Mouse (Mus musculus): ENCODE data around the gene Retsat. TPM values are rescaled to one million over a fixed set of nuclear protein-coding genes. Genes with fewer than 3 reads are reported as not detected.

The Retsat gene
- total and polyA plus RNA-seq, 3 experiments, result 15.5 to 27.7 (median 15.6) TPM

- no peak for TF ChIP-seq ETS1 (conservative IDR thresholded peaks at IDR 0.05; ENCODE audit: low read depth, low read length)
- TF ChIP-seq MYC (IDR thresholded peaks at IDR 0.05; ENCODE audit: low read depth, low read length), result no peak
- TF ChIP-seq PAX5 (IDR thresholded peaks at IDR 0.05; ENCODE audit: low read length), result no peak
- no peak for TF ChIP-seq CTCF (conservative IDR thresholded peaks at IDR 0.05 in 1 of 2, IDR thresholded peaks at IDR 0.05 in 1 of 2; ENCODE audit: low read depth in 2 of 2, low read length in 2 of 2)
- no peak for TF ChIP-seq CHD2 (IDR thresholded peaks at IDR 0.05; ENCODE audit: low read length)
- no peak for TF ChIP-seq USF2 (conservative IDR thresholded peaks at IDR 0.05; ENCODE audit: low read depth, low read length)
- dilution Hi-C loops (cut with MboI; ENCODE audit: extremely low pct_ligation_motif_present, extremely low pct_unique_long_range_greater_than_20kb, low sequenced_read_pairs), result no loop called here
- Histone ChIP-seq H3K4me1 (ENCODE audit: control insufficient read depth in 1 of 2, insufficient read depth in 2 of 2) (peaks cover 5 to 7% of the 10 kb centered on the region in 2 experiments), H3K27ac (ENCODE audit: insufficient read depth, low read depth) (no peak overlapping the region), H3K79me2 (replicated peaks; ENCODE audit: control insufficient read depth, extremely low read depth, insufficient read depth, poor library complexity, severe bottlenecking) (peaks cover 4% of the 10 kb centered on the region; the same call in 1 of the 2 replicates), H3K9me3 (replicated peaks; ENCODE audit: low read length) (no peaks in the 10 kb centered on the region), H3K4me3 (replicated peaks in 1 of 3; ENCODE audit: low read depth in 2 of 3, low read length in 2 of 3, poor library complexity in 1 of 3) (no peak overlapping the region), H3K9ac (ENCODE audit: insufficient read depth, low read depth) (no peak overlapping the region), H3K4me2 (ENCODE audit: insufficient read depth, low read depth, poor library complexity, severe bottlenecking) (no peak overlapping the region), H3K27me3 (replicated peaks) (no peaks in the 10 kb centered on the region), H3K36me3 (replicated peaks in 1 of 2; ENCODE audit: control insufficient read depth in 1 of 2, insufficient read depth in 1 of 2, low read length in 1 of 2) (peaks cover 62 to 93% of the 10 kb centered on the region in 2 experiments)
- in situ Hi-C loops (cut with MboI; ENCODE audit: low pct_ligation_motif_present, low pct_unique_long_range_greater_than_20kb, low sequenced_read_pairs), result no loop called here
- no peak for DNase-seq (ENCODE audit: extremely low read depth)
Observed at GRCm38 (mm10) chr6:72608662-72609184, 10.4 kb downstream of the Retsat start.

DNA sequence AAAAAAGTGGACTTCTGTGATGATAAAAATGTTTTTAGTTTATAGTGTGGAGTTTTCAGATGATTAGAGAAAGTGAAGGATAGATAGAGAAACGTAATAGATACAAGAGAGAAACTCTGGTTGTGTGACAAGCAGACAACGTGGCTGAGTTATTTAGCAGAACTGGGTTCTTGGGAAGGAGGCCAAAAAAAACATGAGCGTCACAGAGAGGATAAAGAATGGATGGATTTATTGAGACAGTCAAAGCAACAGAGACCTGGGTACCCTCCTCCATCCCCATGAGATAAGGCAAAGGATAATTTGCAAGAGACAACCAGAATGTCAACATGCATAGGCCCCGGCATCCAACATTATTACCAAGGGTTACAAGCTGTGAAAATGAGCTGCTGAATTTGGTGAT is 12.0 kb downstream of the Retsat start:
- Histone ChIP-seq H3K27me3 (replicated peaks) (no peaks in the 10 kb centered on the region), H3K79me2 (replicated peaks; ENCODE audit: control insufficient read depth, extremely low read depth, insufficient read depth, poor library complexity, severe bottlenecking) (peaks cover 18% of the 10 kb centered on the region), H3K4me1 (ENCODE audit: control insufficient read depth in 1 of 2, insufficient read depth in 2 of 2) (peaks cover 5 to 14% of the 10 kb centered on the region in 2 experiments), H3K4me3 (replicated peaks in 1 of 3; ENCODE audit: low read depth in 2 of 3, low read length in 2 of 3, poor library complexity in 1 of 3) (no peak overlapping the region), H3K9ac (ENCODE audit: insufficient read depth, low read depth) (no peak overlapping the region), H3K9me3 (replicated peaks; ENCODE audit: low read length) (no peaks in the 10 kb centered on the region), H3K4me2 (ENCODE audit: insufficient read depth, low read depth, poor library complexity, severe bottlenecking) (no peak overlapping the region), H3K36me3 (replicated peaks in 1 of 2; ENCODE audit: control insufficient read depth in 1 of 2, insufficient read depth in 1 of 2, low read length in 1 of 2) (peaks cover 67 to 85% of the 10 kb centered on the region in 2 experiments), H3K27ac (ENCODE audit: insufficient read depth, low read depth) (no peak overlapping the region)
- TF ChIP-seq GABPA (IDR thresholded peaks at IDR 0.05; ENCODE audit: insufficient replicate concordance, low read depth, low read length), result no peak
- no peak for TF ChIP-seq BHLHE40 (IDR thresholded peaks at IDR 0.05; ENCODE audit: low read depth, low read length)
- TF ChIP-seq NELFE (IDR thresholded peaks at IDR 0.05; ENCODE audit: low read depth, low read length), result no peak
- no peak for TF ChIP-seq USF2 (conservative IDR thresholded peaks at IDR 0.05; ENCODE audit: low read depth, low read length)
- no peak for TF ChIP-seq CHD2 (IDR thresholded peaks at IDR 0.05; ENCODE audit: low read length)
- TF ChIP-seq ELF1 (IDR thresholded peaks at IDR 0.05; ENCODE audit: low read depth, low read length), result no peak
- TF ChIP-seq MEF2A (IDR thresholded peaks at IDR 0.05; ENCODE audit: borderline replicate concordance, low read depth, low read length), result no peak
- TF ChIP-seq SMC3 (IDR thresholded peaks at IDR 0.05; ENCODE audit: low read depth, low read length), result no peak
- TF ChIP-seq NRF1 (IDR thresholded peaks at IDR 0.05; ENCODE audit: low read depth, low read length), result no peak
- TF ChIP-seq TCF12 (IDR thresholded peaks at IDR 0.05; ENCODE audit: low read depth, low read length), result no peak
- TF ChIP-seq CHD1 (IDR thresholded peaks at IDR 0.05; ENCODE audit: low read depth, low read length), result no peak
- TF ChIP-seq RCOR1 (conservative IDR thresholded peaks at IDR 0.05; ENCODE audit: low read depth, low read length), result no peak
- TF ChIP-seq ZMIZ1 (IDR thresholded peaks at IDR 0.05; ENCODE audit: low read depth, low read length), result no peak
- no peak for TF ChIP-seq UBTF (IDR thresholded peaks at IDR 0.05; ENCODE audit: low read depth, low read length)
- no peak for TF ChIP-seq MAFK (IDR thresholded peaks at IDR 0.05; ENCODE audit: insufficient replicate concordance, low read length)
- no peak for TF ChIP-seq USF1 (IDR thresholded peaks at IDR 0.05; ENCODE audit: low read depth, low read length)
- TF ChIP-seq KAT2A (IDR thresholded peaks at IDR 0.05; ENCODE audit: insufficient replicate concordance, low read length), result no peak
- dilution Hi-C loops (cut with MboI; ENCODE audit: extremely low pct_ligation_motif_present, extremely low pct_unique_long_range_greater_than_20kb, low sequenced_read_pairs), result no loop called here
- no peak for DNase-seq (ENCODE audit: extremely low read depth)
- in situ Hi-C loops (cut with MboI; ENCODE audit: low pct_ligation_motif_present, low pct_unique_long_range_greater_than_20kb, low sequenced_read_pairs), result no loop called here

Data from CH12.LX (cell line).